Mouse (Mus musculus) lung, postnatal 0 days (tissue): ENCODE results near the gene Ltc4s. TPM values are rescaled to one million over a fixed set of nuclear protein-coding genes. Genes with fewer than 3 reads are reported as not detected.
A peak's percentile ranks its signal among the peaks of the same experiment; 100 is the strongest.

Source experiments
- ATAC-seq: fragments of 200-750 bp; cut with Nextera tagmentation; 2 replicates; pipeline ENCODE4 v1.8.0; 2017; ENCODE audit warnings: moderate library complexity
- DNase-seq: peaks from one replicate; pipeline ENCODE4 v3.0.0-alpha.2; 2016; ENCODE audit warnings: low spot score
- H3K27ac ChIP-seq: fragments of 300-500 bp; sonication (generic); 2 replicates; pipeline ENCODE4 v1.5.1; 2014; ENCODE audit warnings: antibody characterized with exemption, mild to moderate bottlenecking, low read length, mixed read lengths
- H3K27me3 ChIP-seq: fragments of 300-500 bp; sonication (generic); replicated peaks from 2 replicates; pipeline ENCODE4 v1.6.1; 2014; ENCODE audit warnings: low read length, mixed read lengths; ENCODE audit not compliant: insufficient read depth
- H3K36me3 ChIP-seq: fragments of 300-500 bp; sonication (generic); 2 replicates; pipeline ENCODE4 v1.6.1; 2014; ENCODE audit warnings: low read length, mixed read lengths; ENCODE audit not compliant: insufficient read depth
- H3K4me1 ChIP-seq: fragments of 300-500 bp; sonication (generic); 2 replicates; pipeline ENCODE4 v1.6.1; 2014; ENCODE audit warnings: antibody characterized with exemption, low read depth, low read length, mixed read lengths; ENCODE audit not compliant: insufficient read depth
- H3K4me2 ChIP-seq: fragments of 300-500 bp; sonication (generic); replicated peaks from 2 replicates; pipeline ENCODE4 v1.6.1; 2014; ENCODE audit warnings: low read depth, mild to moderate bottlenecking, low read length, moderate library complexity, mixed read lengths
- H3K4me3 ChIP-seq: fragments of 300-500 bp; sonication (generic); 2 replicates; pipeline ENCODE4 v1.5.1; 2014; ENCODE audit warnings: low read depth, low read length
- H3K9ac ChIP-seq: fragments of 300-500 bp; sonication (generic); replicated peaks from 2 replicates; pipeline ENCODE4 v1.6.1; 2014; ENCODE audit warnings: low read depth, mild to moderate bottlenecking
- H3K9me3 ChIP-seq: fragments of 300-500 bp; sonication (generic); 2 replicates; pipeline ENCODE4 v1.6.1; 2016; ENCODE audit warnings: low read length, mixed read lengths
- CTCF ChIP-seq: IDR thresholded peaks from 2 replicates; pipeline ENCODE4 v1.5.1; 2016; ENCODE audit warnings: antibody characterized with exemption, mild to moderate bottlenecking
- EP300 ChIP-seq: IDR thresholded peaks from 2 replicates; pipeline ENCODE4 v1.6.1; 2016; ENCODE audit warnings: antibody characterized with exemption, mild to moderate bottlenecking, control low read depth
- WGBS: fragments of 180-500 bp; shearing (Covaris S2); extraction: QIAGEN DNeasy Blood & Tissue Kit; methylation state at CpG from one replicate; pipeline ENCODE4 v1.1.7; 2014; 5-methylcytosine and 5-hydroxymethylcytosine counted together
- polyA plus RNA-seq: library from polyadenylated mRNA; unstranded; fragments of >200 nt; fragmentation: Nextera tagmentation; extraction: Ambion mirVana; gene quantifications from 2 replicates; pipeline ENCODE4 v1.2.1, GENCODE M21; 2015

Ltc4s gene
- polyA plus RNA-seq, 1 experiment from 2014 or later = 21.9 TPM

DNA sequence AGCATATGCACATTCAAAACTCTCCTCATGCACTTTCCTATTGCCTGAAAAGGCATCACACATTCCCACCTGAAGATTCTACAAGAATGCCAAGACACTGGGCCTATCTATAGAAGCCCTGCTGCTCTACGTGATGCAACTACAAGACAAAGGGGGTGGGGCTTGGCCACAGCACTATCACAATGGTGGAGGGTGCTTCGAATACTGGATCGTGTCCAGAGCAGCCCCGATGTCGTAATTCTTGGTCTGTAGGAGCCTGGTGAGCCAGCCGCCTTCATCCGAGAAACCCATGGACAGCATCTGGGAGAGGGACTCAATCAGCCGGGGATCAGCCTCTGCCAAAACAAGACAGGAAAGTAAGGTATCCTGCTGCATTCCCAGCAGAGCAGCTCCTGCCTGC, 37.8 kb downstream of the Ltc4s start:
- DNase-seq (peak; percentile 84), ATAC-seq (peak; percentile 76)
- Histone ChIP-seq H3K9ac (no peak overlapping the region), H3K4me3 (no peak overlapping the region), H3K9me3 (no peaks in the 10 kb centered on the region), H3K36me3 (peaks cover 60% of the 10 kb centered on the region), H3K4me1 (no peaks in the 10 kb centered on the region), H3K27ac (0 out of 2 replicates have a peak overlapping the region, but pooled peaks have one; percentile 20), H3K4me2 (no peak overlapping the region), H3K27me3 (no peaks in the 10 kb centered on the region)
- WGBS = 37% methylated on average over 8 of the region's 8 CpGs
- TF ChIP-seq CTCF (no peak), EP300 (no peak)

- 92% methylated on average over 2 of the region's 2 CpGs for WGBS
- no peak for DNase-seq
- Histone ChIP-seq H3K9me3 (no peaks in the 10 kb centered on the region), H3K4me3 (no peak overlapping the region), H3K4me2 (no peak overlapping the region), H3K27ac (no peak overlapping the region), H3K36me3 (peaks cover 44% of the 10 kb centered on the region), H3K9ac (no peak overlapping the region), H3K4me1 (no peaks in the 10 kb centered on the region), H3K27me3 (no peaks in the 10 kb centered on the region)
- no peak for ATAC-seq
- TF ChIP-seq CTCF (no peak), EP300 (no peak)
Measured at GRCm38 (mm10) chr11:50198916-50199315, 39.5 kb downstream of the Ltc4s start.

- ATAC-seq (no peak), DNase-seq (no peak)
- TF ChIP-seq CTCF (no peak), EP300 (no peak)
- 73% methylated on average over 3 of the region's 5 CpGs for WGBS
- H3K4me2 ChIP-seq = no peak overlapping the region
- H3K9me3 ChIP-seq = no peaks in the 10 kb centered on the region
- no peak overlapping the region for H3K4me3 ChIP-seq
- H3K27ac ChIP-seq = no peak overlapping the region
- H3K4me1 ChIP-seq = no peaks in the 10 kb centered on the region
- H3K27me3 ChIP-seq = no peaks in the 10 kb centered on the region
- H3K36me3 ChIP-seq = peaks cover 40% of the 10 kb centered on the region
- no peak overlapping the region for H3K9ac ChIP-seq
Measured at GRCm38 (mm10) chr11:50198219-50198846, 40.1 kb downstream of the Ltc4s start.

- no peak overlapping the region for H3K4me2 ChIP-seq
- no peaks in the 10 kb centered on the region for H3K4me1 ChIP-seq
- H3K36me3 ChIP-seq = peaks cover 35% of the 10 kb centered on the region
- ATAC-seq (no peak), DNase-seq (no peak)
- H3K27ac ChIP-seq = no peak overlapping the region
- H3K27me3 ChIP-seq = no peaks in the 10 kb centered on the region
- no peak overlapping the region for H3K4me3 ChIP-seq
- no peak overlapping the region for H3K9ac ChIP-seq
- TF ChIP-seq EP300 = no peak
- TF ChIP-seq CTCF = no peak
- H3K9me3 ChIP-seq = no peaks in the 10 kb centered on the region
- WGBS = 72% methylated on average over 4 of the region's 4 CpGs
Measured at GRCm38 (mm10) chr11:50197500-50197899, 40.9 kb downstream of the Ltc4s start.

GRCm38 (mm10) chr11:50194793-50195192, 43.6 kb downstream of the Ltc4s start:
- Histone ChIP-seq H3K27me3 (no peaks in the 10 kb centered on the region), H3K4me3 (no peak overlapping the region), H3K9ac (no peak overlapping the region), H3K4me1 (no peaks in the 10 kb centered on the region), H3K27ac (no peak overlapping the region), H3K4me2 (no peak overlapping the region), H3K36me3 (peaks cover 10% of the 10 kb centered on the region), H3K9me3 (no peaks in the 10 kb centered on the region)
- WGBS = 59% methylated on average over 4 of the region's 4 CpGs
- ATAC-seq (no peak), DNase-seq (no peak)
- TF ChIP-seq CTCF = no peak
- TF ChIP-seq EP300 = no peak

DNA sequence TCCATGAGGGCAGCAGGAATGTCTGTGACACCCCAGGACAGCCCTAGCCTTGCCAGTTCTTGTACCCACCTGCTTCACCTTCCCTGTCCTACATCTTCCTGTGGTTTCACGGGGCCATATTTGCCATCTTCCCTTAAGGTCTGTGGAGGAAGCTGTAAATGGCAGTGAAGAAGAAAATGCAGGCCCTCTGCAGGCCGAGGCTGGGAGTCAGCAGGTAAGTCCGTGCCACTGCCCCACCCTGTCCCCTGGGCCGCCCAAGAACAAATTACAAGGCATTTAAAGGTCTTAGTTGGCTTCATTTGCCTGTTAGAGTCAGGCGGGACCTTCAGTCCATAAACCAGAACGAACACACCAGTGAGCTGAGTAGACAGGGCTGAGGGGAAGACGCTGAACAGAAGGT, 44.3 kb downstream of the Ltc4s start:
- Histone ChIP-seq H3K36me3 (peaks cover 2% of the 10 kb centered on the region; the same call in 1 of the 2 replicates), H3K27me3 (no peaks in the 10 kb centered on the region), H3K4me1 (no peaks in the 10 kb centered on the region), H3K4me2 (no peak overlapping the region), H3K27ac (no peak overlapping the region), H3K9me3 (no peaks in the 10 kb centered on the region), H3K9ac (no peak overlapping the region), H3K4me3 (no peak overlapping the region)
- TF ChIP-seq CTCF (peak; percentile 19; the same call in 1 of the 2 replicates), EP300 (no peak)
- 67% methylated on average over 7 of the region's 7 CpGs for WGBS
- DNase-seq (no peak), ATAC-seq (no peak)

- Histone ChIP-seq H3K27ac (no peak overlapping the region), H3K9me3 (no peaks in the 10 kb centered on the region), H3K4me2 (no peak overlapping the region), H3K4me1 (no peaks in the 10 kb centered on the region), H3K27me3 (no peaks in the 10 kb centered on the region), H3K36me3 (no peaks in the 10 kb centered on the region), H3K4me3 (no peak overlapping the region), H3K9ac (no peak overlapping the region)
- 77% methylated on average over 3 of the region's 3 CpGs for WGBS
- TF ChIP-seq EP300 (no peak), CTCF (no peak)
- peak; percentile 52 for DNase-seq
- ATAC-seq = peak; percentile 56
Measured at GRCm38 (mm10) chr11:50192278-50192677, 46.1 kb downstream of the Ltc4s start.
